Mouse (Mus musculus): ENCODE data around the gene Tnfsf13. TPM values are rescaled to one million over a fixed set of nuclear protein-coding genes. Genes with fewer than 3 reads are reported as not detected.
"Not testable (repeated sequence)": the region's sequence is repeated elsewhere in the genome, so short reads cannot be mapped to it uniquely, and the experiment has no call there.

Gene Tnfsf13
- polyA plus RNA-seq, 1 experiment from 2014 or later, result 0.33 TPM

GRCm38 (mm10) chr11:69702886-69703285 lies 17.3 kb upstream of the Tnfsf13 start:
- not testable (repeated sequence) for H3K27me3 ChIP-seq (replicated peaks); H3K4me3 ChIP-seq (replicated peaks); ATAC-seq; H3K27ac ChIP-seq; H3K4me1 ChIP-seq (replicated peaks); H3K9ac ChIP-seq; H3K4me2 ChIP-seq (replicated peaks); H3K9me3 ChIP-seq; H3K36me3 ChIP-seq
- WGBS, result 95% methylated on average over 10 of the region's 10 CpGs

DNA sequence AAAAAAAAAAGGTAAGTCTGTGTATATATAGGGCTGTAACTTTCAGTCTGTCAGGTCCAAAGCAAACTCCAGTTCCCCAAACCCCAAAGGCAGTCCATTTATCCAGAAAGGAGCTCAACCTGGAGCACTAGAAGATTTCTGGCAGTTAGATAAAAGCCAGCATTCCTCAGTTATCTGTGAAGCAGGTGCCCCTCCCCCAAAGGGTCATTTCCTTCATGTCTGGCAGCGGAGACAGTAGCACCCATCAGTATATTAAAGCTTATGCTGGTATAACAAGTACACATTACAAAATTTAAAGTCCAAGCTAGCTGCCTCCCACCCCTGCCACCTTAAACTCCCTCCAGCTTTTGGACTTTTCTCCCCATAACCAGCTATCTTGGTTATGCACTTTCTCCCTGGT lies 14.0 kb upstream of the Tnfsf13 start:
- Histone ChIP-seq H3K9ac (no peak overlapping the region), H3K4me2 (replicated peaks) (no peak overlapping the region), H3K27ac (no peak overlapping the region), H3K36me3 (no peaks in the 10 kb centered on the region), H3K9me3 (no peaks in the 10 kb centered on the region), H3K4me1 (replicated peaks) (peaks cover 11% of the 10 kb centered on the region), H3K27me3 (replicated peaks) (no peaks in the 10 kb centered on the region), H3K4me3 (replicated peaks) (no peak overlapping the region)
- no peak for ATAC-seq
- 16% methylated on average over 1 of the region's 1 CpGs for WGBS

DNA sequence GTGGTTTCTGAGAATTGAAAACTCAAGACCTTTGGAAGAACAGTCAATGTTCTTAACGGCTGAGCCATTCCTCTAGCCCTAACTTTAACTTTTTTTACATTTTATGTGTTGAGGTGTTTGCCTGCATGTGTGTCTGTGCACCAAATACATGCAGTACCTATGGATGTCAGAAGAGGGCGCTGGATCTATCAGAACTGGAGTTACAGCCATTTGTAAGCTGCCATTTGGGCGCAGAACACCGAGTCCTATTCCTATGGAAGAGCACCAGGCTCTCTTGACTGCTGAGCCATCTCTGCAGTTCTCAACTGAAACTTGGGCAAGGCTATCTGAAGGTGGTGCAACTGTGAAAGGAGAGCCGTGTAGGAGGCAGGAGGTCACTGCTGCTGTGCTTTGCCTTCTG lies 13.0 kb upstream of the Tnfsf13 start:
- Histone ChIP-seq H3K9me3 (no peaks in the 10 kb centered on the region), H3K27ac (no peak overlapping the region), H3K9ac (no peak overlapping the region), H3K4me2 (replicated peaks) (no peak overlapping the region), H3K4me1 (replicated peaks) (peaks cover 12% of the 10 kb centered on the region), H3K36me3 (no peaks in the 10 kb centered on the region), H3K4me3 (replicated peaks) (no peak overlapping the region), H3K27me3 (replicated peaks) (no peaks in the 10 kb centered on the region)
- WGBS, result 72% methylated on average over 5 of the region's 5 CpGs
- no peak for ATAC-seq

DNA sequence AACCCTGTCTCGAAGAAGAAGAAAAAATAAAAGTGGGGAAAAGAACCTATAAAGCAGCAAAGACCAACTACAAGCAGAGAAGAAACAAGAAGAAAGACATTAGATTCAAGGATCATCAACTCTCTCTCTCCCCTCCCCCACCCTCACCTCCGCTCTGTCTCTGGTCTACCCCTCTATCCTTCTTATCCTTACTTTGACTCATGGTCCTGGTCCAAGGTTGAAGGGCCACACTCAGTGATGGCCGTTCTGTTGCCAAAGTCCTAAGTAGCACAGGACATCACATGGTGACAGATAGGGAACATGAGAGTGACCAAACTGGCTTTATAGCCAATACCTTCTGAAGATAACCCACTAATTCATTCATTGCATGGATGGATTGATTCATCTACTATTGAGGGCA lies 11.8 kb upstream of the Tnfsf13 start:
- Histone ChIP-seq H3K4me1 (replicated peaks) (peaks cover 19% of the 10 kb centered on the region), H3K4me3 (replicated peaks) (no peak overlapping the region), H3K9ac (no peak overlapping the region), H3K4me2 (replicated peaks) (no peak overlapping the region), H3K27me3 (replicated peaks) (no peaks in the 10 kb centered on the region), H3K36me3 (no peaks in the 10 kb centered on the region), H3K9me3 (no peaks in the 10 kb centered on the region), H3K27ac (no peak overlapping the region)
- WGBS, result 91% methylated on average over 3 of the region's 3 CpGs
- no peak for ATAC-seq

DNA sequence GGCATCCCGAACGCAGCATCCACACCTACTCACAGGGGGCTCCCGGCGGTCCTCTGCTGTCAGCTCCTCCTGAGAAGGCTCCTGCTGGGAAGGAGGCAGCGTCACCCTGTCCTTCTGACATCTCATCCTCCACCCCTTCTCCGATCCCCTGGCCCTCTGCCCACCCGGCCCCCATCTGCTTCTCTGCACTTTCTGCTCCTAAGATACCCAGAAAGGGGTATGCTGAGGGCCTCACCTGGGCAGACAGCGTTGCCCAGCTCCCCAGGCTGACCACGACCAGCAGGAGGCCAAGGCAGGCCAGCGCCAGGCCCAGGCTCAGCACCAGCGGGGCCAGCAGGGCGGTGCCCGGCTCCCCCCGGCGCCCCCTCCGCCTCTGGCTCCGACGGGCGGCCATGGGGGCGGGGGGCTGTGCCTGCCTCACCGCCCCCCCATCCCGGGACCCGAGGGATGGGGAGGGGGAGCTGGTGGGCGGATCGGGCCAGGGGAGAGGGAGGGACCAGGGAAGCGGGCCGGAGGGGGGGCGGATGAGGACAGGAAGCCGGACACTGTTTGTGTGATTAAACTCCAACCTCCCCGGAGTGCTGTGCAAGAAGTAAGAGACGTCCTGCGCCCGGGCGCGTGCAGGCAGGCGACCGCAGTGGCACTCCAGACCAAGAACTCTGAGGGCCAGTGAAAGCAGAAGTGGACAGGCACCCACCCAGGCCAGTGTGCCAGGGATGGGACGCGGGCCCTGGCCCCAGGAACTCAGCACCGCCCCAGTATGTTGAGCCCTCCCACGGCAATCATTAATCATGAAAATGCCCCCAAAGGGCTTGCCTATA lies 10.0 kb upstream of the Tnfsf13 start, which contains the start of the genes Tnfsf12 and Tnfsfm13:
TSS of gene Tnfsf12 (minus strand) at position 489 of the 821 bp plus-strand sequence.
TSS of gene Tnfsfm13 (minus strand) at position 738 of the 821 bp plus-strand sequence.
- H3K4me3 ChIP-seq (replicated peaks), result peak within 1 kb of the TSS; percentile 60
- no peaks in the 10 kb centered on the region for H3K9me3 ChIP-seq
- H3K36me3 ChIP-seq, result no peaks in the 10 kb centered on the region
- H3K4me1 ChIP-seq (replicated peaks), result peaks cover 19% of the 10 kb centered on the region
- 3% methylated on average over 36 of the region's 41 CpGs for WGBS
- ATAC-seq, result peak; percentile 81
- H3K27ac ChIP-seq, result peak within 1 kb of the TSS; percentile 82
- peak within 1 kb of the TSS; percentile 81 for H3K9ac ChIP-seq
- no peaks in the 10 kb centered on the region for H3K27me3 ChIP-seq (replicated peaks)
- H3K4me2 ChIP-seq (replicated peaks), result peak within 1 kb of the TSS; percentile 92

- H3K27ac ChIP-seq, result peak overlapping the region; percentile 82; the same call in 1 of the 2 replicates
- ATAC-seq, result 0 out of 2 replicates have a peak, but pooled peaks have one; percentile 17
- H3K4me2 ChIP-seq (replicated peaks), result peak overlapping the region; percentile 92
- no peaks in the 10 kb centered on the region for H3K9me3 ChIP-seq
- peaks cover 19% of the 10 kb centered on the region for H3K4me1 ChIP-seq (replicated peaks)
- 20% methylated on average over 6 of the region's 6 CpGs for WGBS
- no peaks in the 10 kb centered on the region for H3K27me3 ChIP-seq (replicated peaks)
- H3K4me3 ChIP-seq (replicated peaks), result peak overlapping the region; percentile 60
- peak overlapping the region; percentile 81 for H3K9ac ChIP-seq
- H3K36me3 ChIP-seq, result no peaks in the 10 kb centered on the region
Observed at GRCm38 (mm10) chr11:69695046-69695360, 9.4 kb upstream of the Tnfsf13 start.

DNA sequence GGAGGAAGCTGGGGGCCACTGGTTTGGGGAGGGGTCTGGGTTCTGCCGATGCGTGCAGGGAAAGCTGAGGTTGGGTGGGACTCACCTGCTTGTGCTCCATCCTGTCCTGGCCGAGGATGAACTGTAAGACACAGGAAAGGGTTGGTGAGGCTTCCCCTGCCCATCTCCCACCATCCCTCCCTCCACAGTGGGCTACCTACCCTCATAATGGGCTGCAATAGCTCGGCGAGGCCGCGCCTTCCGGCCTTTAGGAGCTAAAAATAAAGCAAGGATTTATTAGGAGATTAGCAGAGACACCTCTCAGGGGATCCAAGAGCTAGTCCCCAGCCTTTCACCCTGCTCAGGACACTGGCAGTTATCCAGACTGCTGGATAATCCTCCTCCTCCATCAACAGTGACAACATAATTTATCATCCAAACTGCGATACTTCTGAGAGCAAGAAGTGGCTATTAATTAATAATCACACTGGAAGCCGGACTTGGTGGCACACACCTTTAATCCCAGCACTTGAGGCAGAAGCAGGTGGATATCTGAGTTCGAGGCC lies 7.9 kb upstream of the Tnfsf13 start:
- 55% methylated on average over 11 of the region's 11 CpGs for WGBS
- no peak overlapping the region for H3K9ac ChIP-seq
- no peak for ATAC-seq

GRCm38 (mm10) chr11:69692863-69693262 lies 7.3 kb upstream of the Tnfsf13 start:
- Histone ChIP-seq H3K9ac (no peak overlapping the region), H3K36me3 (no peaks in the 10 kb centered on the region), H3K4me2 (replicated peaks) (no peak overlapping the region), H3K4me1 (replicated peaks) (peaks cover 17% of the 10 kb centered on the region), H3K27ac (no peak overlapping the region), H3K27me3 (replicated peaks) (no peaks in the 10 kb centered on the region), H3K4me3 (replicated peaks) (no peak overlapping the region), H3K9me3 (no peaks in the 10 kb centered on the region)
- ATAC-seq, result peak; percentile 65
- 75% methylated on average over 6 of the region's 6 CpGs for WGBS

More for the DNA sequence above, 7.9 kb upstream of the Tnfsf13 start:
- H3K4me3 ChIP-seq (replicated peaks), result no peak overlapping the region
- H3K9me3 ChIP-seq, result no peaks in the 10 kb centered on the region
- H3K4me2 ChIP-seq (replicated peaks), result no peak overlapping the region
- H3K27ac ChIP-seq, result no peak overlapping the region
- H3K36me3 ChIP-seq, result no peaks in the 10 kb centered on the region
- H3K27me3 ChIP-seq (replicated peaks), result no peaks in the 10 kb centered on the region
- H3K4me1 ChIP-seq (replicated peaks), result peaks cover 17% of the 10 kb centered on the region

GRCm38 (mm10) chr11:69692196-69692811 lies 6.7 kb upstream of the Tnfsf13 start:
- H3K4me1 ChIP-seq (replicated peaks), result peaks cover 17% of the 10 kb centered on the region
- no peak overlapping the region for H3K4me3 ChIP-seq (replicated peaks)
- no peak overlapping the region for H3K27ac ChIP-seq
- H3K9me3 ChIP-seq, result no peaks in the 10 kb centered on the region
- H3K9ac ChIP-seq, result no peak overlapping the region
- no peak overlapping the region for H3K4me2 ChIP-seq (replicated peaks)
- no peaks in the 10 kb centered on the region for H3K36me3 ChIP-seq
- H3K27me3 ChIP-seq (replicated peaks), result no peaks in the 10 kb centered on the region
- ATAC-seq, result no peak
- WGBS, result 73% methylated on average over 9 of the region's 9 CpGs

- 92% methylated on average over 1 of the region's 1 CpGs for WGBS
- no peak for ATAC-seq
- Histone ChIP-seq H3K4me3 (replicated peaks) (no peak overlapping the region), H3K9ac (0 out of 2 replicates have a peak overlapping the region, but pooled peaks have one; percentile 8), H3K27me3 (replicated peaks) (no peaks in the 10 kb centered on the region), H3K36me3 (no peaks in the 10 kb centered on the region), H3K4me2 (replicated peaks) (no peak overlapping the region), H3K9me3 (no peaks in the 10 kb centered on the region), H3K27ac (no peak overlapping the region), H3K4me1 (replicated peaks) (peaks cover 26% of the 10 kb centered on the region)
Observed at GRCm38 (mm10) chr11:69689891-69690290, 4.3 kb upstream of the Tnfsf13 start.

GRCm38 (mm10) chr11:69687061-69687460 lies 1.5 kb upstream of the Tnfsf13 start:
- no peak overlapping the region for H3K4me3 ChIP-seq (replicated peaks)
- 47% methylated on average over 5 of the region's 5 CpGs for WGBS
- H3K27me3 ChIP-seq (replicated peaks), result no peaks in the 10 kb centered on the region
- no peak overlapping the region for H3K4me2 ChIP-seq (replicated peaks)
- H3K36me3 ChIP-seq, result no peaks in the 10 kb centered on the region
- peaks cover 21% of the 10 kb centered on the region for H3K4me1 ChIP-seq (replicated peaks)
- H3K9me3 ChIP-seq, result no peaks in the 10 kb centered on the region
- peak overlapping the region; percentile 51; the same call in 1 of the 2 replicates for H3K27ac ChIP-seq
- peak overlapping the region; percentile 32; the same call in 1 of the 2 replicates for H3K9ac ChIP-seq
- no peak for ATAC-seq

DNA sequence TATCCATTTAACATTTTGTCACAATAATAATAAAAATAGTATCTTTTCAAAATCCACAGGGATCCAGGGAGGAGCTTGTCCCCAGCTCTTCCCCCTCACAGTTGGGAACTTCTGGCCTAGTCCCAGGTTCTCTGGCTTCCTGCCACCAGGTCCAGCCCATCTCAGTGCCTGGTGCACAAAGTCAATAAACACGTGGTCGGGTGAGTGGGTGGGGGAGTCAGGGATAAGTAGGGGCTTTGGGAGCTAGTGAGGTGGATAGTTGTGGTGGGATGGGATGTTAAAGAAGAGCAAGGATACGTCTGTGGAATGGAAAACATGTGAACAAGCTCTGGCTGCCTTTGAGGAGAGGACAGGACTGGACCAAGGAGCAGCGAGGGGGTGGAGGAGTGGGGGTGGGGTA lies 793 bp upstream of the Tnfsf13 start:
- ATAC-seq, result no peak
- Histone ChIP-seq H3K27me3 (replicated peaks) (no peaks in the 10 kb centered on the region), H3K4me1 (replicated peaks) (peaks cover 21% of the 10 kb centered on the region), H3K4me3 (replicated peaks) (no peak overlapping the region), H3K36me3 (no peaks in the 10 kb centered on the region), H3K9me3 (no peaks in the 10 kb centered on the region), H3K9ac (peak overlapping the region; percentile 32; the same call in 1 of the 2 replicates), H3K27ac (peak overlapping the region; percentile 51; the same call in 1 of the 2 replicates), H3K4me2 (replicated peaks) (0 out of 2 replicates have a peak overlapping the region, but pooled peaks have one; percentile 19)
- WGBS, result 13% methylated on average over 4 of the region's 4 CpGs

Measured in intestine, embryonic 15.5 days (tissue).